Mouse (Mus musculus): ENCODE measurements around the gene Lce1g.

DNA sequence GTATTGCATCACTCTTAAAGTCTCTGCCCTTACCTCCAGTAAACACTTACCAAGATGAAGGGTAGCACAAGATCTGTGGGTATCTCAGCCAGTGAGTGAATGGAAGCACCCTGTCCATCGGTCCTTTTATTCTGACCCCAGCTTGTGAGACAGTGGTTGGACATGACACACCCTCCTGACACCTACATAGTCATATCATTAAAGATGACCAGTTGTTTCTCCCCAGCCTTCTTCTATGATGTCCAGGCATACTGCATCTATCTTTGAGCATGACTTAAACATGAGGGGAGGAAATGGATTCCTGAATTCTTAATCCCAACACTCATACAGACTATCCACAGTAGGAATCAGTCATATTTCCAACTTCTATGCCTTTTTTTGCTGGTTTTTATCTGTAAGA lies 38.3 kb upstream of the Lce1g start, which contains the start of gene Lce1j:
- TF ChIP-seq CTCF (IDR thresholded peaks at IDR 0.05; ENCODE audit: extremely low read depth, insufficient read depth, insufficient read length, insufficient replicate concordance) = no peak
- TF ChIP-seq POLR2A (IDR thresholded peaks at IDR 0.05; ENCODE audit: low read depth, low read length) = no peak

Data from spleen, adult 2 months (tissue).